Mouse (Mus musculus) brain, embryonic 14.5 days (tissue): Measurements from ENCODE around the gene Rnf26. TPM values are rescaled to one million over a fixed set of nuclear protein-coding genes. Genes with fewer than 3 reads are reported as not detected.
A peak's percentile ranks its signal among the peaks of the same experiment; 100 is the strongest.

Experiments
- DNase-seq: peaks from one replicate; pipeline ENCODE4 v3.0.0-alpha.2; 2011; ENCODE audit warnings: low read depth
- CTCF ChIP-seq: fragments of 200-500 bp; IDR thresholded peaks from 2 replicates; pipeline ENCODE4 v1.5.1; 2012; ENCODE audit warnings: inconsistent platforms, mild to moderate bottlenecking, moderate library complexity, borderline replicate concordance; ENCODE audit not compliant: insufficient read depth, insufficient read length; ENCODE audit errors: extremely low read depth
- POLR2A ChIP-seq: fragments of 200-500 bp; IDR thresholded peaks from 2 replicates; pipeline ENCODE4 v1.6.1; 2012; ENCODE audit warnings: mild to moderate bottlenecking, inconsistent platforms, borderline replicate concordance; ENCODE audit not compliant: poor library complexity, insufficient read depth, insufficient read length, severe bottlenecking; ENCODE audit errors: extremely low read depth
- polyA plus RNA-seq: library from polyadenylated mRNA; depleted of rRNA; stranded (reverse); fragments of >200 nt; gene quantifications from 2 replicates; pipeline ENCODE4 v1.2.3, GENCODE M21; 2012

Gene Rnf26
- polyA plus RNA-seq, 1 experiment: 34.7 TPM

GRCm38 (mm10) chr9:44094737-44095136 is 18.6 kb downstream of the Rnf26 start:
- no peak for DNase-seq
- TF ChIP-seq CTCF (no peak), POLR2A (no peak)

GRCm38 (mm10) chr9:44093612-44094503 is 19.5 kb downstream of the Rnf26 start:
- TF ChIP-seq CTCF (peak; percentile 91), POLR2A (no peak)
- peak; percentile 81 for DNase-seq

DNA sequence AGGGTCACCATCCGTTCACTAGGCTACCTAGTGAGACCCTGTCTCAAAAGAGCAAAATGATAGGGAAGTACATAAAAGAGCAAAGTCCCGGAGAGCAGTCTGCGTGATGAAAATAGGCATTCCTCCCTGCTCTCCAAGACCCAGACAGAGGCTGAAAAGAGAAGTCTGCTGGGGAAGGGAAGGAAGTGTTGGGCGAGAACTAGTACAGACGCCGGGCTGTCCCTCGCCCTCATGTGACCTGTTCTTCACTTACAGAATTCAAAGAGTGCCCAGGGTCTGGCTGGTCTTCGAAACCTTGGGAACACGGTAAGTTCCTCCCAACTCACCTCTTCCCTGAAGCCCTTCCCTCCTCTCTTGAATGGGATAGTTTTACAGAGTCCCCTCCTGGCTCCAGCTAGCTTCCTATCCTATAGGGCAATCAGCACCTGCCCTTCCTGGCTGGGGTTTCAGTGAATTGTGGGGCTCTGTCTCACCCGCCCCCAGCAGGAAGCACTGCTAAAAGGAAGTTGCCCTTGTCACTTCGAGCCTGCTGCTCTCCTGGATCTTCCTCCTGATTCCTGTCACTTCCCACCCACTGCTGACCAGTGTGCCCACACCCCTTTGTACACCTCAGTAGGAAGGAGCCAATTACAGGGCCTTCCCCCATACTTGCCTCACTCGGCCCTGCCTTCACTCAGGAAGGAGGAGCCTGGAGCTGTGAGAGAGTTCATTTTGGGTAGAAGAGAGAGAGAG is 24.3 kb downstream of the Rnf26 start:
- DNase-seq: no peak
- TF ChIP-seq POLR2A (no peak), CTCF (no peak)

DNA sequence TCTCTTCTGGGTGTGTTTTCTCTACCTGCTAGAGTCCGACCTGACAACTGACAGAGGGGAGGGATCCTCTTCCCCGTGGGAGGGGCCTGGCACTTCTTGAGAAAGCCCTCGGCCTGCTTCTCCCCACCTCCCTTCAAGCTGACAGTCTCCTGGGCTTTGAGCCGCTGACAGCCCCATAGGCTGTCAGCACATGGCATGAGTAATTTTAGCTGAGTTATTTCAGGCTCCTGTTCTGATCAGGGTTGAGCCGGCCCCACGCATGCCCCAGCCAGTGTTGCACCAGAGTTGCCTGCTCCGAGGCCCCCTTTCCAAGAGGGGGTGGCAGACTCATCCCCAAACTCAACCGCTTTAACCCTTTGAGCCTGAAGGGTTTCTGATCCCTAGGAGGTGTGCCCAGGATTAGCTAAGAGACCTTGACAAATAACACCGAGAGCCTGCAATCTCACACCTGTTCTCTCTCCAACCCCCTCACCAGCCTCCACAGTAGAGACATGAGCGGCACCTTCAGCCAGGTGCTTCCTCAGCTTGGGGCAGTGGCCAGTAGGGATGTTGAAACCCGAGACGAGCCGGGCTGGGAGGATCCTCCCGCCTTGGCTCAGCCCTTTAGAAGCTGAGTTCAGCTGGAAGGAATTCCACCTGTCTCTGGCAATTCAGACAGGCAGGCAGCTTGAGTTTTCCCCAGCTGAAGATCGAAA is 25.4 kb downstream of the Rnf26 start:
- no peak for TF ChIP-seq POLR2A
- no peak for TF ChIP-seq CTCF
- no peak for DNase-seq

DNA sequence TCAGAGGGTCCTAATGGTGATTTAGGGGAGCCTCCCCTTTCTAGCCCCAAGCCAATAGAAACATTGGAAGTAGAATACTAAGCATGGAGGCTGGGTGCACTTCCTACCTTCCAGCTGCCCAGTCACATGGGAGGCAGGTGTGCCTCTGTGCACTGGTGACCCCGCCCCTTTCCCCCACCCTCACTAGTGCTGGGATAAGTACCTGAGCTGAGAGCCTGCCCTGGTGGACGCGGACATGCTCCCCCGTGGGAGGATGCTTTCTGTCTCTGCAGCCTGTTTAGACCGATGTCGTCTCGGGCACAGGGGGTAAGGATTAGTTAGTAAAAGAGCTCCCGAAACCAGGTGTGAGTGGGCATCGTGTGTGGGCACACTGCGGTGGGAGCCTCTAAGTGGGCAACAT is 26.4 kb downstream of the Rnf26 start:
- TF ChIP-seq POLR2A: no peak
- TF ChIP-seq CTCF: no peak
- DNase-seq: no peak

DNA sequence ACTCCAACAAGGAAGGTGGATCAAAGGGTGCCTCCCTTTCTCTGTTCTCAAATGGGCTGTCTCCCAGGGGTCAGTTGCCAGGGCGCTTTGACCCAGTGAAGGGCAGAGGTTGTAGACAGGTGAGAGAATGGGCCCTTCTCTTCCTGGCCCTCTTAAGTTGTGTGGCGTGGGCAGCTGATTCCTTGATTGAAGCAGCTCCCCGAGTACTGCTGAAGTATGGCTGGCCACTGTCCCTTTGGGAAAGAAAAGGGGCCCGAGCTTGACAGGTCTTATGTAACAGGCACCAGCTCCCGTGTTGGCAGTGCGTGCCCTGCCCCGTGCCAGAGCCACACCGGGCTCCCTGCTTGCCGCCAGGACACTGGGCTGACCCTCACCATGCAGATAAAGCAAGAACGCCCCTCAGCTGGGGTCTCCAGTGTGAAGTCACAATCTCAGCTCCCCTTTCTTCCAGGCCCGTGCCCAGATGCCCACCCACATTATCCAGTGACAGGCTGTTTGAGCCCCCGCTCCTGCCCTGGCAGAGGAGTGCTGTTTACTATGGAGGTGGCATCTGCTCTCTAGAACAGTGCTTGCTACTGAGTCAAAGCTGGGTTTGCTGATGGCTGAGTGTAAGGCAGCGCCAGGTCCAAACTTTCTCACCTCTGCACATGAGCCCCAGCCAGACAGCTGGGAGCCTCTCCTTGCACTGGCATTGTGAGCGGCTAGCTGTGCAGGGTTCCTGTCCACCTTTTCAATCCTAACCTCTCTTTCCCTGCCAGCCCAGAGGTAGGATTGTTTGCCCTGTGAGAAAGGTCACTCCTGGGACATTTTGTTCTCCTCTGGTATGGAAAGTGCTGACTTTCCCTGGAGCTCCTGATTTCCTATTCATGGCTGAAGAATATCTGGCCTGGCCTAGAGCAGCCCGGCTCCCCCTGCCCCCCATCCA is 27.3 kb downstream of the Rnf26 start:
- TF ChIP-seq POLR2A: no peak
- no peak for TF ChIP-seq CTCF
- no peak for DNase-seq

DNA sequence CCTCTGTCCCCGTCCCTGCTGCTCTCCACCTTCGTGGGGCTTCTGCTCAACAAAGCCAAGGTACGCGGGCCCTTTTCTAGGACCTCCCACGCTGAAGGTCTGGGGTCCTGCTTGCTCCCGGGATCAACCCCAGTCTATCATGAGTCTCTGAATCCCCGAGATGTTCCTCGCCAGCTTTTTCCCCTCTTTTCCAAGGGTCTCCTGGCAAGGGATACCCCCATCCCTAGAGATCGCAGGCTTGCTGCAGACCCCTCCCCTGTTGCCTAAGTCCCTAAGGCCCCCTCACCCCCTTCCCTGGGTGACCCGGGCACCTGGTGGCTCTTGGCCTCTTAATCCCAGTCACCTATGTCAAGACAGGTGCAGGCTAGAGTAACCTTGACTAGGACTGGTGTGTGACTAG is 28.0 kb downstream of the Rnf26 start:
- no peak for TF ChIP-seq CTCF
- no peak for TF ChIP-seq POLR2A
- no peak for DNase-seq

- TF ChIP-seq POLR2A: peak; percentile 47; the same call in 1 of the 2 replicates
- TF ChIP-seq CTCF: no peak
- peak; percentile 83 for DNase-seq
These were observed 28.6 kb downstream of the Rnf26 start for GRCm38 (mm10) chr9:44084659-44085229.

DNA sequence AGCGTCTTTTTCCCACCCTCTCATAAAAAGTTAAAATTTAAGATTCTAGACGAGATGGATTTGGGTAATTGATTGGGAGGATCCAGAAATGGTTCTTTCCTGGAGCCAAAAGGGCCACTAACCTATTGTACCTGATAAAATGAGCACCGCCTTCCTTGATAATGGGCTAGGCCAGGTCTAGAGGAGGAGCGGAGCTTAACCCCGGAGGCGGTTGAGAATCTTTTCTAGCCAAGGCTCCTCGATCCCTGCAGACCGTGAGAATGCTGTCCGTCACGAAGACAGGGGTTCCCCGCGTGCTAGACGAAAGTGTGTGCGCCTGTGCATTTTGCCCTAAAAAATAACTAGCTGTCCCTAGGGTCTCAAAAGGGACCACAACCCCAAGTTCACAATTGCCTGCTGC is 29.1 kb downstream of the Rnf26 start:
- TF ChIP-seq CTCF (no peak), POLR2A (no peak)
- no peak for DNase-seq
